Mouse (Mus musculus): ENCODE results near the gene Sfr1. TPM values are rescaled to one million over a fixed set of nuclear protein-coding genes. Genes with fewer than 3 reads are reported as not detected.

The Sfr1 gene
- polyA plus RNA-seq, 1 experiment from 2014 or later, result 240 TPM

DNA sequence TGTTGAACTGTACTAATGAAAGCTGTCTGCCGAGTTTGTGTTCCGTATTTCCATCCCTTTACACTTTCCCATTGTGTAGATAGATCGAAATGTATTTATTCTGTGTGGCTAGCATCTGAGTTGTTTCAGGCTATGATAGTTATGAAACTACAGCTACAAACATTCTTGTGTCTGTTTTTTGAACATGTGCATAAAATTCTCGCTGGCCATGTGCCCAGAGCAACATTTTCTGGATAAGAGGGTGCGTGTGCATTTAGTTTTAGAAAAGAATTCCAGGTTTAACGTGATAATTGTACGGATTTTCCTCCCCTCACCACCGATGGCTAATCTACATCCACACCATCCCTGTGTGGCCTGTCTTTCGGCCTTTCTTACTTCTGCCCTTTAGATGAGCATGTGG lies 18.0 kb upstream of the Sfr1 start:
- no peaks in the 10 kb centered on the region for H3K9me3 ChIP-seq
- no peak for ATAC-seq
- no peak overlapping the region for H3K4me3 ChIP-seq (replicated peaks)
- 66% methylated on average over 9 of the region's 9 CpGs for WGBS
- no peaks in the 10 kb centered on the region for H3K36me3 ChIP-seq
- H3K9ac ChIP-seq, result no peak overlapping the region
- H3K4me2 ChIP-seq (replicated peaks), result no peak overlapping the region
- H3K27me3 ChIP-seq (replicated peaks), result no peaks in the 10 kb centered on the region
- H3K4me1 ChIP-seq (replicated peaks), result no peaks in the 10 kb centered on the region
- no peak overlapping the region for H3K27ac ChIP-seq

DNA sequence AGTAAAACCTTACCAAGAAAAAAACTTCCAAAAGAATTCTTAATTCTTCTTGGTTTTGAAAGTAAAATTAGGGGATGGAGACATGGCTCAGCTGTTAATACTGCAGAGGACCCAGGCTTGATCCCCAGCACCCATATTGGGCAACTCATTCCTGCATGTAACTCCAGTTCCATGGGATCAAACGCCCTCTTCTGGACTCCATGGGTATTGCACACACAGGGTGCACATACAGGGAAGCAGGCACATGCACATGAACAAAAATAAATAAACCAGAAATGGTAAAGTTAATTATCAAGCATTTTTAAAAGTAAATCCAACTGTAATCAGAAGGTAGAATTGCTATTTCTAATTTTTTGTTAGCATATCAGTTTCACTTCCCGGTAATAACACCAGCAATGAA lies 15.3 kb upstream of the Sfr1 start:
- no peak overlapping the region for H3K9ac ChIP-seq
- no peaks in the 10 kb centered on the region for H3K27me3 ChIP-seq (replicated peaks)
- H3K4me1 ChIP-seq (replicated peaks), result no peaks in the 10 kb centered on the region
- no peak for ATAC-seq
- H3K4me2 ChIP-seq (replicated peaks), result no peak overlapping the region
- H3K9me3 ChIP-seq, result no peaks in the 10 kb centered on the region
- 64% methylated on average over 2 of the region's 2 CpGs for WGBS
- no peaks in the 10 kb centered on the region for H3K36me3 ChIP-seq
- no peak overlapping the region for H3K27ac ChIP-seq
- H3K4me3 ChIP-seq (replicated peaks), result no peak overlapping the region

DNA sequence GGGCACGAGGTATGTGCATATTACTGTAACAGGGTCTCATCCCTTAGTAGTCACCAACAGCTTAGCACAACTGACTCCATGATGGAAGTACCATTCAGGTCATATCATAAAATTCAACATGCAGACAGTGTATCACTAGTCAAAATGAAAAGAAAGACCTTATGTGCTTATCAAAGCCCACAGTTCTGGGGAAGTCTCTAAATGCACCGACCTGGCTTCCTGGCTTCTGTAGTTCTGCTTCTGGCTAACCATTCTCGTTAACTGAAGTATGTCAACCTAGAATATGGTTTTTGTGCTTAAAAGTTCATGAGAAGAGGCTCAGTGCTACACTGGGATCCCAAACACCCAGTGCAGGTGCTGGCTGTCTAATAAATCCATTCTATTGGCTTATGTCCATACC lies 12.3 kb upstream of the Sfr1 start:
- 88% methylated on average over 3 of the region's 3 CpGs for WGBS
- Histone ChIP-seq H3K4me2 (replicated peaks) (no peak overlapping the region), H3K27ac (no peak overlapping the region), H3K4me1 (replicated peaks) (0 out of 2 replicates have a peak, but pooled peaks cover 5% of the 10 kb centered on the region), H3K4me3 (replicated peaks) (no peak overlapping the region), H3K36me3 (no peaks in the 10 kb centered on the region), H3K9ac (no peak overlapping the region), H3K27me3 (replicated peaks) (no peaks in the 10 kb centered on the region), H3K9me3 (no peaks in the 10 kb centered on the region)
- ATAC-seq, result no peak

DNA sequence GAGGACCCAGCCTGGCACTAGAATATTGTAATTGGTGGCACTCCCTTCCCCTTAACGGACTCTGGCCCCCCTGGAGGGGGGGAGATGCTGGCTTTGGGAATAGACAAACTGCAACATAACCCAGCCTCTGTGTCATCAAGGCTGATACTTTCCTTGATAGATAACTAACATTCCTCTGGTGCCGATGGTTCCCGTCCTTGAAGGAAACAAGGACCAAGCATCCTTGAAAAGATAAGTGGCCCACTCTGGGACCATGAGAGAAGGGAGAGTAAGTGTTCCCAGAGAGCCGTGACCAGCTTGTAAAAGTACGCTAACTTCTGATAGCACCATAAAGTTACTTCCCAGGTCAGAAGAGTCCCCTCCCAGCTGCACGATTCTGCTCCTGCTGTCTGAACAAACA lies 9.0 kb upstream of the Sfr1 start:
- no peak overlapping the region for H3K4me3 ChIP-seq (replicated peaks)
- H3K27me3 ChIP-seq (replicated peaks), result no peaks in the 10 kb centered on the region
- H3K4me2 ChIP-seq (replicated peaks), result no peak overlapping the region
- H3K36me3 ChIP-seq, result no peaks in the 10 kb centered on the region
- no peak for ATAC-seq
- 0 out of 2 replicates have a peak, but pooled peaks cover 5% of the 10 kb centered on the region for H3K4me1 ChIP-seq (replicated peaks)
- H3K27ac ChIP-seq, result no peak overlapping the region
- no peaks in the 10 kb centered on the region for H3K9me3 ChIP-seq
- 29% methylated on average over 6 of the region's 6 CpGs for WGBS
- no peak overlapping the region for H3K9ac ChIP-seq

DNA sequence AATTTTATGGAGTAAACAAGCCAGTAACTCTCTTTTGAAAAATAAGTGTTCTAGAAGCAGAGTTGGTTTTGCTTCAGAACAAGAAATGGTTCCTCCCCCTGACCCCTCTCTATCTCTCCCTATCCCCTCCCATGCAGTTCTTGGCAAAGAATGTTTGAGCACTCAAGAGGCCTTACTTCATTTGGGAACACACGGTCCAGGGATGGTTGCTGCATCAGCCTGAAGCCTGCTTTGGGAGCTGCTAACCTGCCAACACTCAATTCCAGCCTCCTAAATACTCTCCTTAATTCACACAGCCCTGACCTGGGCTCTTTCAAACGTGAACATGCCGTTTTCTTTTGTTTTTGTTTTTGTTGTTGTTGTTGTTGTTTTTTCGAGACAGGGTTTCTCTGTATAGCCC lies 6.6 kb upstream of the Sfr1 start:
- Histone ChIP-seq H3K4me2 (replicated peaks) (no peak overlapping the region), H3K27ac (no peak overlapping the region), H3K4me1 (replicated peaks) (0 out of 2 replicates have a peak, but pooled peaks cover 5% of the 10 kb centered on the region), H3K27me3 (replicated peaks) (no peaks in the 10 kb centered on the region), H3K4me3 (replicated peaks) (no peak overlapping the region), H3K9me3 (no peaks in the 10 kb centered on the region), H3K36me3 (no peaks in the 10 kb centered on the region), H3K9ac (no peak overlapping the region)
- WGBS, result 66% methylated on average over 4 of the region's 4 CpGs
- ATAC-seq, result no peak

DNA sequence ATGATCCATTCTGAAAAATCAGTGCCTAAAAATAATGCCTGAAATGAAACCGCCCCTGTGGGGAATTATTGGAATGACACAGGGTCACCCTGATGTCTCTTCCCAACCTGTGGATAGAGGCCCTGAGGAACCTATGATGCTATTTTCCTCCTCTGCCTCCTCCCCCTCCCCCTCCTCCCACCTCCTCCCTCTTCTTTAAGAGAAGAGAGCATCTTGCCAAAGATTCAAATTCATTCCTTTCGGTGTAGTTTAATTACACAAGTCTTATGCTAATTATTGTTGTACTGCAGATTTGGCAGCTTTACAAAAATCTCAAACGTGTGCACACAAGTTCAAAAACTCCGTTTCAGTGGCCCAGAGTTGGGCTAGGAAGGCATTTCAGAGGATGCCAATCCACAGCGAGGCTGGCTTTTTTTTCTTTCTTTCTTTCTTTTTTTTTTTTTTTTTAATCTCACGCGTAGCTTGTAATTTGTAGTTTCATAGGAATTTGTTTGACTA lies 5.8 kb upstream of the Sfr1 start:
- no peaks in the 10 kb centered on the region for H3K9me3 ChIP-seq
- H3K4me1 ChIP-seq (replicated peaks), result 0 out of 2 replicates have a peak, but pooled peaks cover 5% of the 10 kb centered on the region
- H3K4me2 ChIP-seq (replicated peaks), result no peak overlapping the region
- H3K36me3 ChIP-seq, result no peaks in the 10 kb centered on the region
- H3K27ac ChIP-seq, result no peak overlapping the region
- H3K9ac ChIP-seq, result no peak overlapping the region
- no peak for ATAC-seq
- H3K27me3 ChIP-seq (replicated peaks), result no peaks in the 10 kb centered on the region
- WGBS, result 80% methylated on average over 7 of the region's 7 CpGs
- H3K4me3 ChIP-seq (replicated peaks), result no peak overlapping the region

DNA sequence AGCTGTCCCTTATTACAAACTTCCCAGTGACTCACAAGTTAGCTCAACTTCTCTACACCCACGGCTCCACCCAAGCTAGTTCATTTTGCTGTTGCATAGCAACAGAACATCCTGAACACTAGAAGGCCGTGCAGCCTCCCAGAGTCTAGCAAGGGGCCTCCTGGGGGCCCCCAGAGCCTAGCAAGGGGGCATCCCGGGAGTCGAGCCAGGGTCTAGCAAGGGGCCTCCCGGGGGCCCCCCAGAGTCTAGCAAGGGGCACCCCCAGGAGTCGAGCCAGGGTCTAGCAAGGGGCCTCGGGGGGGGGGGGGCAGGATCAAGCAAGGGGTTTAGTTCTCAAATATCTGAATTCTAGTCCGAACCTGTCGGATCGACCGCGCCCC lies 801 bp upstream of the Sfr1 start:
- peak overlapping the region; percentile 93 for H3K27ac ChIP-seq
- H3K4me2 ChIP-seq (replicated peaks), result peak overlapping the region; percentile 76
- H3K4me1 ChIP-seq (replicated peaks), result no peaks in the 10 kb centered on the region
- ATAC-seq, result peak; percentile 78
- WGBS, result under 1% methylated on average over 12 of the region's 12 CpGs
- no peaks in the 10 kb centered on the region for H3K27me3 ChIP-seq (replicated peaks)
- no peaks in the 10 kb centered on the region for H3K9me3 ChIP-seq
- peak overlapping the region; percentile 59 for H3K4me3 ChIP-seq (replicated peaks)
- peak overlapping the region; percentile 76 for H3K9ac ChIP-seq
- peaks cover 19% of the 10 kb centered on the region for H3K36me3 ChIP-seq

DNA sequence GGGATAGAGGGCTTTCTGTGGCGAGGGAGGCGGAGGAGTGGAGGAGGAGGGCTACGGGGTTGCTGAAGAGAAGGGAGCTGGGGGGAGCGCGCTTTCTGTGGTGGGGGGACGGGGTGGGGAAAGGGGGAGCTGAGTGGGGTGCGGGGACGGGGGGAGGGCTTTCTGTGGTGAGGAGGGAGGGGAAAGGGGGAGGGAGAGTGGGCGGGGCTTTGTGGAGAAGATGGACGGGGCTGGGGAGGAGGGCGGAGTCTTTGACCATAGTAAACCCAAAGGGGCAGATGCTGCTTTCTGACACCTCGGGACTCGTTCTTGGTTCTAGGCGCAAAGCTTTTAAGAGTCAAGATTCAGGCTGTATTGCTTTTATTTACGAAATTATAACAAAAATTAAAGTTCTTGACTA lies 449 bp downstream of the Sfr1 start:
- Histone ChIP-seq H3K36me3 (peaks cover 24% of the 10 kb centered on the region), H3K27ac (peak overlapping the region; percentile 93), H3K9me3 (no peaks in the 10 kb centered on the region), H3K4me1 (replicated peaks) (no peaks in the 10 kb centered on the region), H3K4me3 (replicated peaks) (peak overlapping the region; percentile 59), H3K9ac (peak overlapping the region; percentile 65), H3K4me2 (replicated peaks) (peak overlapping the region; percentile 54), H3K27me3 (replicated peaks) (no peaks in the 10 kb centered on the region)
- 1% methylated on average over 12 of the region's 15 CpGs for WGBS
- ATAC-seq, result peak; percentile 36; the same call in 1 of the 2 replicates

DNA sequence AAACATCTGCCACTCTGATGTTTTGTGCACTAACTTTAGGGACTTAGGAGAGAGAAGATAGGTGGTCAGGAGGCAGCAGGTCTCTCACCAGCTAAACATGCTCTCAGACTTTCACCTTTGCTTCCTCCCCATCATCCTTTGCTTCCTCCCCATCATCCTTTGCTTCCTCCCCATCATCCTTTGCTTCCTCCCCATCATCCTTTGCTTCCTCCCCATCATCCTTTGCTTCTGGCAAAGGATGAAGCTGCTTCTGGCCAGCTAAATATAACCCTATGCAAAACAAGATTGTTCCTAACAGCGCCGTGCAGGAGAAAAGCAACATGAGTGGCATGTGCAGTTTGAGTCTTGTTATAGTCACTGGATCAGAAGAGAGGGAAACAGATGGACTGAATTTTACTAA lies 15.6 kb downstream of the Sfr1 start:
- no peaks in the 10 kb centered on the region for H3K9me3 ChIP-seq
- no peaks in the 10 kb centered on the region for H3K36me3 ChIP-seq
- H3K27ac ChIP-seq, result no peak overlapping the region
- no peak overlapping the region for H3K4me2 ChIP-seq (replicated peaks)
- H3K9ac ChIP-seq, result no peak overlapping the region
- ATAC-seq, result no peak
- no peaks in the 10 kb centered on the region for H3K27me3 ChIP-seq (replicated peaks)
- 90% methylated on average over 2 of the region's 2 CpGs for WGBS
- no peaks in the 10 kb centered on the region for H3K4me1 ChIP-seq (replicated peaks)
- no peak overlapping the region for H3K4me3 ChIP-seq (replicated peaks)

DNA sequence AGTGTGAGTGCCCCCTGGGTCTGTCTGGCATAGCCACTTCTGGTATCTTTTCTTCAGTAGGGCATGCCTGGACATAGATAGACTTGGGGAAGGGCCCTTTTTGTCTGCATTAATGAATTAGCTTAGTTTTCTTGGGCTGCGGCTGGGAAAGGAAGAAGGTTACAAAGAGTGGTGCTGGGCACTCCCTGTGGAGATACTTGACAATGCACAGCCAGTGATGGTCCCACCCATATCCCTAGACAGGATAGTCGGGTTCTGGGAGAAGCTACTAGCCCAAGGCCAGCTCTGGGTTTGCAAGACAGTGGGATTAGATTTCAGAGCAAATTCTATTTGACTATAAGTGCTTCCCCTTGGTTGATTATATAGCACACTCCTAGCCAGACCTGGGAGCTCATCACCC lies 17.5 kb downstream of the Sfr1 start:
- H3K9me3 ChIP-seq, result no peaks in the 10 kb centered on the region
- WGBS, result 82% methylated on average over 2 of the region's 2 CpGs
- no peak for ATAC-seq

DNA sequence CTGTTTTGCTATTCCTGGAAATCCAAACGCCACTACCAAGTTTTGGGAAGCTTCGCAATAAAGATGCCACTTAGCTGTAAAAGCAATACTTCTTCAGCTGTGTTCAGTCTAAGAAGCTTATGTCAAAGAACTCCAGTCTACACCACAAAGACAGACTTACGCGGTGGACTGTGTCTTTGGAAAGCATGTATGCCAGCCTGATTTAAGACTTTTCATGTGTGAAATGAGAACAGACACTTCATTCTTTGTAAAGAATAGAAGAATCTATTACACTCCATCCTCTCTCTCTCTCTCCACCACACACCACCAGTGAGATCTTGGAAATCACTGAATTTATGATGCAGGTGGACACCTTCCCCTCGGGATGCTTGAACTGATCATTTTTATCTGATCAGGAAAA lies 18.9 kb downstream of the Sfr1 start:
- no peak for ATAC-seq
- H3K9ac ChIP-seq, result no peak overlapping the region
- no peaks in the 10 kb centered on the region for H3K27me3 ChIP-seq (replicated peaks)
- no peaks in the 10 kb centered on the region for H3K36me3 ChIP-seq
- WGBS, result 79% methylated on average over 5 of the region's 5 CpGs
- no peak overlapping the region for H3K27ac ChIP-seq
- no peaks in the 10 kb centered on the region for H3K9me3 ChIP-seq
- H3K4me3 ChIP-seq (replicated peaks), result no peak overlapping the region
- no peak overlapping the region for H3K4me2 ChIP-seq (replicated peaks)
- no peaks in the 10 kb centered on the region for H3K4me1 ChIP-seq (replicated peaks)

More for the DNA sequence above, 17.5 kb downstream of the Sfr1 start:
- no peaks in the 10 kb centered on the region for H3K27me3 ChIP-seq (replicated peaks)
- H3K4me3 ChIP-seq (replicated peaks), result no peak overlapping the region
- H3K4me1 ChIP-seq (replicated peaks), result no peaks in the 10 kb centered on the region
- no peak overlapping the region for H3K27ac ChIP-seq
- H3K9ac ChIP-seq, result no peak overlapping the region
- no peak overlapping the region for H3K4me2 ChIP-seq (replicated peaks)
- H3K36me3 ChIP-seq, result no peaks in the 10 kb centered on the region

DNA sequence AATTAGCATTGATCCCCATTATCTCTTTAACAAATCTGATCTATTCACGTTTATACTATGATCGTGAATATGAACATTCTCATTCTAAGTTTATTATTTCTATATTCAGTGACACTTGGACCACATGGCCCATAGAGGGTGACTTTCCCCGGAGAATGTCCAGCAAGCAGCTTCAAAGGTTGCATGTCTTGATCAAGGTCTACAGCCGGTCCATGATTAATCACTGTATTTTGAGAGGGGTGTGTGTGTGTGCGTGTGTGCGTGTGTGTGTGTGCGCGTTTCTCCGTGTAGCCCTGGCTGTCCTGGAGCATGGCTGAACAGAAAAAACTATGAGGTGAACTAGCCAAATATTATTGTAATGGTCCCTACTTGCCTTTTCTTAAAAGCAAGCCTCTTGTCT lies 21.0 kb downstream of the Sfr1 start:
- 85% methylated on average over 9 of the region's 9 CpGs for WGBS
- no peaks in the 10 kb centered on the region for H3K27me3 ChIP-seq (replicated peaks)
- H3K27ac ChIP-seq, result no peak overlapping the region
- no peaks in the 10 kb centered on the region for H3K36me3 ChIP-seq
- no peak for ATAC-seq
- H3K4me3 ChIP-seq (replicated peaks), result no peak overlapping the region
- no peaks in the 10 kb centered on the region for H3K4me1 ChIP-seq (replicated peaks)
- no peak overlapping the region for H3K4me2 ChIP-seq (replicated peaks)
- H3K9ac ChIP-seq, result no peak overlapping the region
- H3K9me3 ChIP-seq, result no peaks in the 10 kb centered on the region

DNA sequence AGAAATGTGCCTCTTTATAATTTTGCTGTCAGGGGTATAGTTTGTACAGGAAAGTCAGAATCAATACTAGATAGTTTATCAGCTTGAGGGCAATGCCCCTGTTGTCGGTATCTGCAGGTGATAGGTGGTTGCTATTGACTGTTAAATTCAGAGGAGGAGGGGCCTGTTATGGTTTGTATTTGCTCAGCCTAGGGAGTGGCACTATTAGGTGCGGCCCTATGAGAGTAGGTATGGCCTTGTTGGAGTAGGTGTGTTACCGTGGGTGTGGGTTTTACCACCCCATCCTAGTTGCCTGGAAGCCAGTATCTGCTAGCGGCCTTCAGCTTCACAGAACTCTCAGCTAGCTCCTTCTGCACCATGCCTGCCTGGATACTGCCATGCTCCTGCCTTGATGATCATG lies 22.4 kb downstream of the Sfr1 start:
- H3K4me2 ChIP-seq (replicated peaks), result no peak overlapping the region
- no peaks in the 10 kb centered on the region for H3K9me3 ChIP-seq
- H3K36me3 ChIP-seq, result no peaks in the 10 kb centered on the region
- H3K9ac ChIP-seq, result no peak overlapping the region
- 57% methylated on average over 4 of the region's 4 CpGs for WGBS
- ATAC-seq, result peak; percentile 98
- no peaks in the 10 kb centered on the region for H3K27me3 ChIP-seq (replicated peaks)
- no peak overlapping the region for H3K4me3 ChIP-seq (replicated peaks)
- H3K27ac ChIP-seq, result no peak overlapping the region
- no peaks in the 10 kb centered on the region for H3K4me1 ChIP-seq (replicated peaks)
